Mouse (Mus musculus): ENCODE results near the gene Mfsd12.

DNA sequence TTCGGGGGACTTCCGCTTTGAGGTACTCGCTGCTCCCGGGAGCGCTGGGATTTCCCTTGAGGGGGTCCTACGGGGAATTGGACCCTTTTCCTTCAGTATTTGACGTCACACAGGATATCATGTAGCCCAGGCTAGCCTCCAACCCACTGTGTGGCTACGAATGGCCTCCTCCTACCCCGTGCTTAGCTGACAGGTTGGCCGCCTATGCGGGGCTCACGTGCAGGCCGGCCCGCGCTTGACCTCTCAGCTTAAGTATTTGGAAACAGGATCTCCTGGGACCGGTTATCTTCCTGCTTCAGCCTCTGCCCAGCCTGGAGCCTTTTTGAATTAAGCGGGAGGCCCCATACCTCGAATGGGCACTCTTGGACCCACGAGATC, 27.3 kb downstream of the Mfsd12 start:
- TF ChIP-seq CTCF (IDR thresholded peaks at IDR 0.05; ENCODE audit: low read depth, low read length) (no peak), POLR2A (IDR thresholded peaks at IDR 0.05; ENCODE audit: borderline replicate concordance, low read depth, low read length) (no peak)

All from bone marrow macrophage, adult 2 months (primary cell).